Mouse (Mus musculus) CD4-positive, CD25-positive, alpha-beta regulatory T cell, adult 4 months (primary cell): ENCODE data around the gene Ablim1. TPM values are rescaled to one million over a fixed set of nuclear protein-coding genes. Genes with fewer than 3 reads are reported as not detected.

Experiments used
- ATAC-seq: one replicate; pipeline ENCODE4 v1.8.0; 2017
- polyA plus RNA-seq, 2 experiments: library from polyadenylated mRNA; unstranded; fragments of 100-300 nt; shearing (Covaris generic); gene quantifications; one replicate each; pipeline ENCODE4 v1.2.1; 2017

Ablim1 gene
- polyA plus RNA-seq, result 100 to 1,000 TPM; 290 to 362 TPM

GRCm38 (mm10) chr19:57314346-57315012, at the start of gene Ablim1:
TSS of gene Ablim1 (minus strand) at chr19:57314919.
- no peak for ATAC-seq

DNA sequence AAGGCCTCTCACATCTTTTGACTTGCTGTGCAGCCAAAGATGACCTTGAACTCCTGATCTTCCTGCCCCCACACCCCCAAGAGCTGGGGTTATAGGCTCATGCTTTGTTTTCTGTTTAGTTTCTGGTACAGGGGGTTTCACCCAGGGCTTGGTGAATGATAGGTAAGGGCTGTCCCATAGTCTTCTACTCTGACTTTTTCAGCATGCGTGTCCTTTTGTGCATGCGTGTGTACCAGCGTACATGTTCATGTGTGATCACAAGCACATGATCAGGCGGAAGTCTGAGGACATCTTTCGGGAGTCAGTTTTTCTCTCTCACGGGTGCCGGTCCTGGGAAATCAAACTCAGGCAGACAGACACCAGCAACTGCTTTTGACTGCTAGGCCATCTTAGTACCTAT, 48.8 kb upstream of the Ablim1 start:
- no peak for ATAC-seq

- no peak for ATAC-seq
Measured at GRCm38 (mm10) chr19:57363076-57363475, 48.4 kb upstream of the Ablim1 start.

- no peak for ATAC-seq
Measured at GRCm38 (mm10) chr19:57362586-57362985, 47.9 kb upstream of the Ablim1 start.

- ATAC-seq, result no peak
Measured at GRCm38 (mm10) chr19:57361939-57362307, 47.2 kb upstream of the Ablim1 start.

DNA sequence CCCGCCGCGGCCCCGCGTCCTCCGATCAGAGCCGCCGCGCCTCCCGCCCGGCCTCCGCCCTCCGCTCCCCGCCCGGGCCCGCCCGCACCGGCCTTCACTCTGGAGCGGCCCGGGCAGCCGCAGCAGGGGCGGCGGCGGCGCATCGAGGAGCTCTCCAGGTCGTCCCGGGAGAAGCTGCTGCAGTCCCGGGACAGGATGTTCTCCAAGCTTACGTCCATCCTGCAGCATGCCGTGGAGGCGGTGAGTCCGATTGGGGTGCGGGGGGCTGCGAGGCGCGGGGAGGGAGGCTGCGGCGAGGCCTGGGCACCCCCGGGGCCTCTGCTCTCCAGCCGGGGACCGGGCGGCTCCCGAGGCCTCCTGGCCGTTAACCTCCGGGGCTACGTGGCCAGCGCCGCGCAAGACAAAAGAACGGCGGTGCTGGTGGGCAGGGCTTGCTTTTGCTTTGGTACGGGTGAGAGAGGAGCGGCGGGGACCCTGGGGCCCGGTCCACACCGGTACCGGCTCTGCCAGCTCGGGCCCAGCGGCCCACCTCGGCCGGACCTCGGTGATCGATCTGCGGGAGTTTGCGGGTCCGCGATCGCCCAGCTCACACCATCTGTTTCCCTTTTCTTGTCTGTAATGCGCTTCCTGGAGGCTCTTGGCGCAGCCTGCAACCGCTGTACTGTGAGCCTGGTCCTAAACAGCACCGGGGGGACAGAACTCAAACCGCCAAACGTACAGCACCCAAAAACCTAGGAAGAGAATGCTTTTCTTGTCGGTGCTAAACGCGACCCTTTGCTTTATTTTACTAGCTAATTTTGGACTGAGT, 46.6 kb upstream of the Ablim1 start:
- ATAC-seq, result peak; percentile 12

DNA sequence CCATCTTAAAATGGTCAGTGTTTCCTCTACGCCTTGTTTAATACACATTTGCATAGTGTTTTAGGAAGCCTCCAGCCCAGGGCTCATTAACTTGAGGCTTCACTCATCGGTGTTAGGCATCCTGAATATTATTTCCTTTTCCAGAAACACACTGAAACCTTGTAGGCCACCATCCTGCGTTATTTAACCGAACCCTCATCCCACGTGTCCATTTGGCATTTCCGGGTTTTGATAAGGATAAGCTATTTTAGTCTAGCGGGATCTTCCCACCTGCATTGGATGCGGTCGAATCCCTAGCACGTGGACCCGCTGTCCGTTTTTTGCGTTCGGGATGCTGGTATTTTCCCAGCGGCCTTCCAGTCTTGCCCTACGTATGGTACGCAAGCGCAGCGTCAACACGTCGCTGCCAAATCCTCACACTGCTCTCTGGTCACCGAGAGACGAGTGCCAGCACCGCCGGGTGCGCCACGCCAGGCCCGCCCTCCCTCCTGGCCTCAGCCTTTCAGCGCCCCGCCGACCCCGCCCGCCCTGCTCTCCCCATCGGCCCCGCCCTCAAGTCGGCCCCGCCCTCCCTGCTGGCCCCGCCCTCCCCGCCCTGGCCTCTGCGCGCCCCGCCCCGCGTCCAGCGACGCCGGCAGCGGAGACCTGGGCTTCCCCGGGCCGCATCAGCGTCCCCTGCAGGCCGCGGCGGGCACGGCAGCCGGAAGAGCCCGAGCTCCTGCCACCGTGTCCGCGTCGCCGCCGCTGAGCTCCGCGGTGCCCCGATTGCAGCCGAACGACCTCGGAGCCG, 45.8 kb upstream of the Ablim1 start, which contains the start of gene Fam160b1:
Gene Fam160b1 (plus strand): TSS at position 340 of the 790 bp plus-strand sequence.
- ATAC-seq, result peak; percentile 63

DNA sequence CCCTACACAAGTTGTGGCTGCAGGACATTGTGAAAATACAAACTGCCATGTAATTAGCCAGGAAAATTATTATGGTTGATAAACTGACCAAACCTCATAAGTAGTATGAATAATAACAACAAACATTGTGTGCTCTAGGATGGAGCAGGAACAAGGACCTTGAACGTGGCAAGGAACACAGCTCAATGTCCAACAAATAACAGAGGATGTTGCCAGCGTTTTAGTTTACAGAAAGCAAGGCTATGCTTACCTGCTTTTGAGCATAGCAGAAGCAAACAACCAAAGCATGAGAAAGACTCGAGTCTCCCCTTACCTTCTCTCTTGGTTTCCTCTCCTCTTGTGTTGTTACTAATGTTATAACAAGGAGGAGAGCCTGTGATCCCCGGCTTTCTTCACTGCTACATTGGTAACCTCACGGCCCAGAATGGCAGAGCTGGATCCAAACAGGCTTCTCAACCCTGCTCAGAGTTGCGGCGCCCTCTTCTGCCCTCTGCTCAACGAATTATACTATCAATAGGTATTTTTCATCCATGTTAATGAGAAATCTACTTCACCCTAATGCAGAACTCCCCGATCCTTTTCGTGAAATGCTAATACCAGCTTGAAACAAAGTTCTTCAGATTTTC, 45.1 kb upstream of the Ablim1 start:
- ATAC-seq, result peak; percentile 2

- no peak for ATAC-seq
Measured at GRCm38 (mm10) chr19:57358836-57359598, 44.3 kb upstream of the Ablim1 start.

DNA sequence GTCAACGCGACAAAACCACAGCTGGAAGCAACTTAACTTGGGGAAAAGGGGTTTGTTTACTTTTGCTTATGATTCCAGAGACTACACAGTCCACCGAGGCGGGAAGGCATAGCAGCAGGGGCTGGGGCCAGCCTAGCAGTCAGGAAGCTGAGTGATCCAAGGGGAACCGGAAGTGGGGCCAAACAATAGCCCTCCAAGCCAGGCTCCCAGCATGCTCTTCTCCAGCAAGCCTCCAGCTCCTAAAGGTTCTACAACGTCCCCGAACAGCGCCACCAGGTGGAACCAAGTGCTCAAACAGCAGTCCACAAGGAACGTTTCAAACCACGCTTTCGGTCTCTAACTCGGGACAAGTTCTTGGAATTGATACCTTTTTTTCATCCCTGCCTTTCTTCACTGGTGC, 43.6 kb upstream of the Ablim1 start:
- peak; percentile 28 for ATAC-seq

GRCm38 (mm10) chr19:57357811-57358210, 43.1 kb upstream of the Ablim1 start:
- ATAC-seq, result no peak

DNA sequence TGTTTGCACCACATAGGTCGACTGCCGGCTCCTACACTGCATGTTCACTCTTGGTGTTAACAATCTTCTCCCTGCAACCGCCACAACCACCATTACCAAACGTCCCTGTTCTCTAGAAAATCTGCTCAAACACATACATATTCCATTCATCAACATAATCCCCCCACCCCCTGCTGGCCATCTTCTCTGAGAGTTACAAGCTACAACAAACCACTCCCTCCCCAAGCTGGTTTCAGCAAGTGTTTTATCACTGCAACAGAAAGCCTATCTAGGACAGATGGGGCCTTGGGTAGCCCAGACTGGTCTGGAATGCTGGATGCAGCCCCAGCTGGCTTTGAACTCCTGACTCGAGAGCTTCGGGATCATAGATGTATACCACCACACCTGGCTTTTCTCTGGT, 42.5 kb upstream of the Ablim1 start:
- no peak for ATAC-seq

- peak; percentile 7 for ATAC-seq
Measured at GRCm38 (mm10) chr19:57356273-57356672, 41.6 kb upstream of the Ablim1 start.

DNA sequence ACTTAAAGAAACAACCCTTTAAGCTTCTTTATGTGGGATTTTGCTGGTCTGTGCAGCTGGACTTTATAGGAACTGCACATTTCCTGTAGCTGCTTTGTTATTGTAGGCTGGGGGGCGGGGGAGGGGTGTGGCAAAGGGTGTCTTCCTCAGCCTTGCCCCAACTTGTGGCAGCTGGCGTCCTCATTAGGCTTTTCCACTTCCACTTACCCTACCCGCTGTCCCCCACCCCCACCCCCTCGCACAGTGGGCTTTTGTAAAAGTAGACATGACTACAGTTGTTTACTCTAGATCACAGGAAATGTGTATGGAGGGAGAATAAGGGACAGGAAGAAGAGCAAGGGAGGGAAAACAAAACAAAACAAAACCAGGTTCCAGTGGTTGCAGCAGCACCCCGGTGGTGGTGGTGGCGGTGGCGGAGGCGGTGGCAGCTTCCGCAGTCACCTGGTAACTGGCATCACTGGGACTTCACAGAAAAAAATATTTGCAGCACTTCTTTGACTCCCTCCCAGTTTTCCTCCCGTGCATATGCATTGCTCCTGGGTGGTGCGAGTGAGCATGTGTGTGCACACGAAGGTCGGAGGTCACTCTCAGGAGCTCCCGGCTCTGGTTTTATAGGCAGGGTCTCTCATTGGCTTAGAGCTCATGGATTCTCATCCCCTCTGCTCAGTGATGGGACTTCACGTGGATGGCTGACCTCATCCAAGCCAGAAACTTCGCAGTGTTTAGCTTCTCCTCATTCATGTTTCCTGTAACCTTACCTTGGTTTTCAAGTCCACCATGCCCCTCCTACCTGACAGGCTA, 40.9 kb upstream of the Ablim1 start:
- ATAC-seq, result peak; percentile 64

GRCm38 (mm10) chr19:57354715-57355114, 40.0 kb upstream of the Ablim1 start:
- no peak for ATAC-seq

- ATAC-seq, result no peak
Measured at GRCm38 (mm10) chr19:57354050-57354449, 39.3 kb upstream of the Ablim1 start.

GRCm38 (mm10) chr19:57353228-57353627, 38.5 kb upstream of the Ablim1 start:
- ATAC-seq, result no peak

DNA sequence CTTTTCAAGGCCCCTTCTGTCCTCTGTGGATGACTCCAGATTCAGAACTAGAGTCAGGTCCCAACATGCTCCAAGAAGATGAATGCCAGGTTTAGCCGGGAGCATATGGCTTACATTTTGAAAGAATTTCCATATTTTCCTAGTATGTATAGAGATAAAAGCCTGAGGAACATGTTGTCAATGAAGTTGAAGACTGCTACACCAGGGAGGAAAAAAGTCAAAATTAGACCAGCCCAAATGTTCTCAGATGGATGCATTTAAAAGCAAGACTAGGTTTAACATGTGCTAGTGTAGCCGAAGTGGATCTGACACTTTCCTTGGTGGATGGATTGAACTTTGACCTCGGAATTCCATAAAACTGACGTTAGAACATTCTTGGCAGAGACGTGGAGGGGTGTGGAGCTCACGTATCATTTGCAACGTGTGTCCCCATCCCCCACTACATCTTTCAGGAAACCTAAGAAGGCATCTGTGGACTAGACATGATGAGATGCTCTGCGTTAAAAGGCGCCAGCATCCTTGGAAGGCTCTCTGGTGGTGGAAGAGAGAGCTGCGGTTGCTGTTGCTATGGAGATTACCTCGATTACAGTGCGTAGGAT, 37.7 kb upstream of the Ablim1 start:
- ATAC-seq, result no peak

DNA sequence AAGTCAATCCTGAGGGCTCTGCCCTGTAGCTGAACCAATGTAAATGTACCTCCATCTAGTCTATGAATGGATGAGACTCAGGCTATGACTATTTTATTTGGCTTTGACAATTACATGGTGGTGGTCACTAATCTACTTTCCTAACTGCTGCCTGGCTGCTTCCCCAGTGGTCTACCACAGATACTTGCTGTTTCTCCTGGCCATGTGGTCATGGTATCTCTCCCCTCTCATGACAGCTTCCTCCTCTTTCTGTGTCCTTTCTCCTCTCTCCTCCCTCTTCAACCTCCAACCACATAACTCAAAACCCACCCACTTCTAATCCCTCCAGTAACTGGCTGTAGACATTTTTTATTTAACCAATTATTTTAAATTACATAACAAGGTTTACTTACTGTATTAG, 34.4 kb upstream of the Ablim1 start:
- no peak for ATAC-seq

DNA sequence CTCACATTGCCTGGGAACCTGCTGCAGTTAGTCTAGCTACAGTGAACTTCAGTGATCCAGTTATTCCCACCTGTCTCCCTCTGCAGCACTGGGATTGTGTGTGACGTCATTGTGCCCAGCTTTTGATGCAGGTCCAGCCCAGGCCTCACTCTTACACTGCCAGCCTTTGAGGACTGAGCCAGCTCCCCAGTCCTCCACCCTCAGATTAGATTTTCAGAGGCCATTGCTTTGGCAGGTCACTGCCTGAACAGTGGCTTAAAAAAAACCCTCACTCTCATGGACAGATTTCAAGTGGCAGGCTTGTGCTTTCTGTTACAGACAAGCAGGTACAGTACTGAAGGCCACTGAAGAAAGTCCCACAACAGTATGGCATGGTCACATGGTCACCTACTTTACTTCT, 30.0 kb upstream of the Ablim1 start:
- ATAC-seq, result no peak

- ATAC-seq, result peak; percentile 63
Measured at GRCm38 (mm10) chr19:57343860-57344259, 29.1 kb upstream of the Ablim1 start.
